Mouse (Mus musculus) heart, postnatal 14 days (tissue): Measurements from ENCODE around the gene Dhx58. TPM values are rescaled to one million over a fixed set of nuclear protein-coding genes. Genes with fewer than 3 reads are reported as not detected.
A peak's percentile ranks its signal among the peaks of the same experiment; 100 is the strongest.

ENCODE experiments used
- DNase-seq, 2 experiments: peaks; one replicate each; pipeline ENCODE4 v3.0.0; 2021 to 2022
- intact Hi-C: fragments of 180-260 bp; cut with DNase I; formaldehyde crosslinking; loops from one replicate; pipeline ENCODE4 v1.15.1; 2025
- total RNA-seq, 2 experiments: library from RNA; stranded (reverse); gene quantifications; 2 replicates each; pipeline ENCODE4 v1.2.3; 2021

The Dhx58 gene
- total RNA-seq, 2 experiments from 2014 or later = 0.76 to 1.00 TPM

- intact Hi-C loops = no loop called here
- peak; percentile 38 to 47 for DNase-seq
Measured at GRCm38 (mm10) chr11:100724919-100725512, 20.9 kb upstream of the Dhx58 start.

GRCm38 (mm10) chr11:100722493-100723028 lies 18.5 kb upstream of the Dhx58 start:
- DNase-seq = no peak
- intact Hi-C loops = no loop called here

GRCm38 (mm10) chr11:100721776-100722492 lies 17.9 kb upstream of the Dhx58 start:
- DNase-seq = no peak
- intact Hi-C loops = no loop called here

- DNase-seq = no peak
- intact Hi-C loops = no loop called here
Measured at GRCm38 (mm10) chr11:100721254-100721653, 17.2 kb upstream of the Dhx58 start.

GRCm38 (mm10) chr11:100720345-100720744 lies 16.3 kb upstream of the Dhx58 start:
- peak in 1 of 2 experiments; percentile 41 for DNase-seq
- intact Hi-C loops = no loop called here

- intact Hi-C loops = no loop called here
- DNase-seq = no peak
Measured at GRCm38 (mm10) chr11:100719893-100720292, 15.8 kb upstream of the Dhx58 start.

GRCm38 (mm10) chr11:100719312-100719711 lies 15.2 kb upstream of the Dhx58 start:
- DNase-seq = no peak
- intact Hi-C loops = no loop called here

GRCm38 (mm10) chr11:100718866-100719265 lies 14.8 kb upstream of the Dhx58 start:
- intact Hi-C loops = no loop called here
- DNase-seq = peak in 1 of 2 experiments; percentile 43

GRCm38 (mm10) chr11:100718462-100718861 lies 14.4 kb upstream of the Dhx58 start:
- intact Hi-C loops = no loop called here
- DNase-seq = no peak

GRCm38 (mm10) chr11:100716649-100717048 lies 12.6 kb upstream of the Dhx58 start:
- no peak for DNase-seq
- intact Hi-C loops = no loop called here

GRCm38 (mm10) chr11:100714948-100715347 lies 10.9 kb upstream of the Dhx58 start:
- intact Hi-C loops = loop anchor here (1.0 to 5.0 kb wide), 4 partner anchors 30 to 347 kb away; no protein-coding TSS in a partner anchor
- no peak for DNase-seq

- DNase-seq = peak; percentile 86 to 92
- intact Hi-C loops = loop anchor here (1.0 to 5.0 kb wide), 4 partner anchors 30 to 348 kb away; no protein-coding TSS in a partner anchor
Measured at GRCm38 (mm10) chr11:100714534-100714915, 10.5 kb upstream of the Dhx58 start.

- DNase-seq = peak; percentile 77 to 78
- intact Hi-C loops = loop anchor here (1.0 to 5.0 kb wide), 4 partner anchors 31 to 348 kb away; no protein-coding TSS in a partner anchor
Measured at GRCm38 (mm10) chr11:100713735-100714533, 9.9 kb upstream of the Dhx58 start, which contains the start of gene Hspb9. Gene Hspb9 (plus strand): TSS chr11:100713850.

GRCm38 (mm10) chr11:100713174-100713573 lies 9.1 kb upstream of the Dhx58 start:
- DNase-seq = no peak
- intact Hi-C loops = loop anchor here (5.0 kb wide), 2 partner anchors 244 to 349 kb away; no protein-coding TSS in a partner anchor

- intact Hi-C loops = loop anchor here (5.0 kb wide), 2 partner anchors 245 to 350 kb away; no protein-coding TSS in a partner anchor
- peak; percentile 89 to 91 for DNase-seq
Measured at GRCm38 (mm10) chr11:100711783-100712615, 7.9 kb upstream of the Dhx58 start, which contains the start of gene Kat2a. Gene Kat2a (minus strand): TSS chr11:100712465.

- intact Hi-C loops = loop anchor here (5.0 kb wide), 2 partner anchors 246 to 351 kb away; no protein-coding TSS in a partner anchor
Measured at GRCm38 (mm10) chr11:100710977-100711376, 6.9 kb upstream of the Dhx58 start.

GRCm38 (mm10) chr11:100710528-100710927 lies 6.5 kb upstream of the Dhx58 start:
- intact Hi-C loops = loop anchor here (5.0 kb wide), 2 partner anchors 247 to 352 kb away; no protein-coding TSS in a partner anchor
- DNase-seq = no peak

More at GRCm38 (mm10) chr11:100710977-100711376, 6.9 kb upstream of the Dhx58 start:
- DNase-seq = no peak

GRCm38 (mm10) chr11:100709201-100709810 lies 5.2 kb upstream of the Dhx58 start:
- intact Hi-C loops = loop anchor here (10.0 kb wide), 1 partner anchor 285 kb away; no protein-coding TSS in a partner anchor
- DNase-seq = no peak
